Mouse (Mus musculus): ENCODE measurements around the gene Synrg. TPM values are rescaled to one million over a fixed set of nuclear protein-coding genes. Genes with fewer than 3 reads are reported as not detected.

Gene Synrg
- polyA plus RNA-seq (2012; rRNA removed), result 24.5 and 24.8 TPM in 2 replicates

DNA sequence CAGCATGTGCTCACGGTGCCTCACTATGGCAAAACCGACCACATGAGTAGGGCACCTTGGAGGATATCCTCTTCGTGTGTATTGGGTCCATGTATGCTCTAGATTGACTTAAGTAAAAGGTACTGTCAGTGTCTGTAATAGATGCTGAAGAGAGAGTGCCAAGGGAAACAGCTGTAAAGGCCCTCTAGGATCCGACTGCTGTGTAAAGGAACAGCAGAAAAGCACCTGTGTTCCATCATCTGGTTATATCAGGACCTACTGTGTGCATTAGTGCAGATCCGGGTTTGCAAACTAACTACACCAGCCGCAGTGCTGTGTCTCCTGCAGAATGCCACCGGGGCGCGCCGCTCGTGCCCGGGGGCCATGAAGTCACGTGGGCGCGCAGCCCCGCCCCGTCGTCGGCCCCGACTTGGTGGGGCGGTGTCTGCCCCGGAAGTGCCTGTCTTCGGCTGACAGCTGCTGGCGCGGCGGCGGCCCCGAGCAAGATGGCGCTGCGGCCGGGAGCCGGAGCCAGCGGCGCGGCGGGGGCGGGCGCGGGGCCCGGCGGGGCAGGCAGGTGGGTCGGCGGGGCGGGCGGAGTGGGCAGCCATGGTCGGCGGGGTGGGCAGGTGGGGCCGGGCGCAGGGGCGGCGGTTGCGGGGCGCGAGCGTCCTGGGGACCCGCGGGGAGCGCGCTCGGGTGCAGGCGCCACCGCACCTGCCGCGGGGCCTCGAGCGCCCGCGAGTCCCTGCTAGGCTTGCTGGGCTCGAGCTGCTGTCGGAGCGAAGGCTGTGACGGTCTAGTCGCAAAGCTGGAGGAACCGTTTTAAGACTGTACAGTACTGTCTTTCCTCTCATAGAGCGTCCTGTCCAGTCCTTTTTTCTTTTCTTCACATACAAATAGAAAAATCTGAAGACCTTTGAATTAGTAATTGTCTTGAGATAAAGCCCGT lies at the start of gene Synrg:
Gene Synrg (plus strand): TSS at position 438 of the 931 bp plus-strand sequence.
- DNase-seq (ENCODE audit: low read depth), result no peak

DNA sequence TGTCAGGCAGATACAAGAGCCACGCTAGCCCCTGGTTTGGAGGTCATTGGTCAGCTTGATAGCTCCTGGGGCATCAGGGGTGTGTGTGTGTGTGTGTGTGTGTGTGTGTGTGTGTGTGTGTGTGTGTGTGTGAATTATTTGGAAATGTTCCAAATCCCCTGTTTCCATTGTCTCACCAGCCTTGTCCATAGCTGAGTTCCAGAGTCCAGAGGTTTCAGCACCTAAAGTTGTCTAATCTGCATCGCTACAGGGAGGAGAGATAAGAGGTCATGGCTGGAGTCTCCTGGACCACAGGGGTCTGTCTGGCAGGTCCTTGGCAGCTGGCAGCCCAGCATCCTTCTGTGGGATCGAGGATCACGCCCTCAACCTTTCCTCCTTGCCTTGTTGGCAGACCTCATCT lies 49.7 kb upstream of the Synrg start:
- no peak for DNase-seq (ENCODE audit: low read depth)

DNA sequence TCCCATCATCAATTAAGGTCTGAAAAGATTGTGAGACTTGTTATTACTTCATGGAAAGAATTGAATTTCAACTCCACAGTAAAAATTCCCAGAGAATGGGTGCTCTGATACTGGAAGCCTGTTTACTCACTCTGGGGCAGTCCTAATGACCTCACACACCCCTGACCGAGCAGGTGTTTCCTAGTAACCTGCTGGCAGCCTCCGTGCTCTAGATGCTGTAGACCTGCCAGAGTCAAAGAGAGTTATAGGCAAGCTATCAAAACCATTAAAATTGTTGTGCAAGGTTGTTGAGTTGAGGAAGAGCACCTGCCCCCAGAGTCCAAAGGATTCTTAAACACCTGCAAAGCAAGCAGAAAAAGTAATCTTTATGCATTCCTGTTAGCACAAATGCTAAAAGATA lies 41.6 kb upstream of the Synrg start:
- DNase-seq (ENCODE audit: low read depth), result no peak

DNA sequence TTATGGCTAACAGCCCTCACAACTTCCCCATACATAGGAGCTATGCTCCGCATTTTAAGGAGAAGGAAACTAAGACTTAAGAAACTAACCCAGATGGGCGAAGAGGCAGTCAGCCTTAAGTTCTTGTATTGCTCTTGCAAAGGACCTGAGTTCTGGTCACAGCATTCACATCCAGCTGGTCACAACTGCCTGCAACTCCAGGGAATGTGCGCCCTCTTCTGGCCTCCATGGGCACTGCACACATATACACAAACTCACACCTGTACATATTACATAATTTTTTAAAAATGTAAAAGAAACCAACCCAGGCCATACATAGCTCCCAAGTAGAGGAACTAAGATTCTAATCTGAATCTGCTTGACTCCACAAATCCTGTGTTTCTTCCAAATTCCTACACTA lies 37.1 kb upstream of the Synrg start:
- no peak for DNase-seq (ENCODE audit: low read depth)

DNA sequence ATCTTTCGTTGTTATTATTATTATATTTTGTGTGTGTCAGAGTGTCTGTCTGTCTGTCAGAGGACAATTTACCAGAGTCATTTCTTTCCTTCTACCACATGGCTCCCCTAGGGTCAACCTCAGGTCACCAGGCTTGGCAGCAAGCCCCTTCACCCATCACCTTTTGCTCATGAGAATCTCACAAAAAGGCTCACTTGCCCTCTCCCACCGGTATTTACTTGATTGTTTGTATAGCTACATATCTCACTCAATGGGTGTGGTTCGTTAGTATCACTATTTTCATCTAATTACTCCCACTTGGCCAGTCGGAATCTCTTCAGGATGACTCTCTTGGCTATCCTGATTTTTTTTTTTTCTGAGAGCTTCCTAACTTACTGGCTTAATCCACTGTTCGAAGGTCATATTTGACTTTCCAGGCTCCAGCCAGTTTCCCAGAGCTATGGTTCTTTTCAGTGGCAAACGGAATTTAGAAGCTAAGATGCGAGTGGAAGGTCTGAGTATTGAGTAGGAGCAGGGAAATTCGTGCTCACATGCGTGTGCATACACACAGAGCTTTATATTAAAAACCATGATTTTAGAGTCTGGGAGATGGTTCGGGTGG lies 31.6 kb upstream of the Synrg start:
- DNase-seq (ENCODE audit: low read depth), result no peak

DNA sequence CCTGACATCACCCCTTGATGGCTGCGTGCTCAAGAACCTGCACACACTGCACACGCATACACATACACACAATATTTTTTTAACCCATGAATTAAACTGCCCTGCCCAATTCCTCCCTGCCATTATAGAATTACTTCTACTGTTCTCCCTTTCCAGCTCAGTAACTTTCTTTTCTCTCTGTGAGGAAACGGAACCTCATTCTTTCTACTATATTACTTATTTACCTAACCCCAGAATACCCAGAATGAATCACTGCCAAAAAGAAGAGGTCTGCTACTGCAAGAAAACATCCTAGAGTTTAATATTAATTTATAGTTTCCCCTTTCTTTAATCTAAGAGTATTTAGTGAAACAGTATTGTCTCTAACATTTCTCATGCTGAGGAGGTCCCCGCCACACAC lies 30.9 kb upstream of the Synrg start:
- DNase-seq (ENCODE audit: low read depth), result no peak

DNA sequence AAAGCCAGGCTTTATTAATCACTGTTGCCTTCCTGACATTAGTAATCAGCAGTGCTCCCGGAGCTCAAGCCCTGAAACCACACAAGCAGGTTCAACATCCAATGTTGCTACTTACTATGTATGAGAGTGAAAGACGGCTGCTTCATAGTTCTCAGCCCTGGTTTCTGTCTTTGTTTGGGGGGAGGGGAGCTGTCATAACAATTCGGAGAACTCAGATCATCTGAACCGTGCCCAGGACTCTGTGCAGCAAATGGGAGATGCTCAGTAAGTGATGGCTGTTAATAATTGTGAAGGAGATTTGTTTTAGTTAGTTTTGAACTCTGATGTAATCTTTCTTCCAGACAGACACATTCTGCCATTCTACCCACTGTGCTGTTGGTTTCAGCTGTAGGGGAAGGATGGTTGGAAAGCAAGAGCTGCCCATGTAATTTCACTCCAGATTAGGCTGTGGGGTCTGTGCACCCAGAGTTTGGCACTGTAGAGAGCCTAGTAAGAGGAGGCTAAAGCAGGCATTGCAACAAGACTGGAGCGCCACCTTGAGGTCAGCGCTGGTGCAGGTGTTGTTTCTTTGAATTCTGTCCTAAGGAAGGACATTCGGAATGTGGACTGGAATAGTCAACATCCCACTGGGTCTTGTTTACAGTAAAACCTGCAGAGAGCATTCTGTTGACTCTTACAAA lies 28.1 kb upstream of the Synrg start:
- no peak for DNase-seq (ENCODE audit: low read depth)

DNA sequence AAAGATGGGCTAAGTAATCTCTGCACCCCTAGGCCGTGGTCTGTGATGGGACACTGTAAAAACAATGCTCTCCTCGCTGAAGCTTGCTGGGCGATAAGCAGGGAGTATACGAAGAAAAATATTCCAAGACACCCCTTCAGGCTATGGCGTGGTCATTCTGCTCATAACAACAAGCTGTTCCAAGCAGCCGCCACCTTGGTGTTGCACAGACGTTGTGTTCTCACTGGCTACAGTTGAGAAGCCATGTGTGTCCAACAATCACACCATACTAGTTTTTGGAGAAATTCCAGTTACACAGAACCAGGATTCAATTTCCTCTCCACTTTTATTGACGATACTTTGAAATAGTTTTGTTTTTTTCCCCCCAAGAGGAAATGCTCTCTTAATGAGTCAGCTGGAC lies 25.7 kb upstream of the Synrg start:
- no peak for DNase-seq (ENCODE audit: low read depth)

DNA sequence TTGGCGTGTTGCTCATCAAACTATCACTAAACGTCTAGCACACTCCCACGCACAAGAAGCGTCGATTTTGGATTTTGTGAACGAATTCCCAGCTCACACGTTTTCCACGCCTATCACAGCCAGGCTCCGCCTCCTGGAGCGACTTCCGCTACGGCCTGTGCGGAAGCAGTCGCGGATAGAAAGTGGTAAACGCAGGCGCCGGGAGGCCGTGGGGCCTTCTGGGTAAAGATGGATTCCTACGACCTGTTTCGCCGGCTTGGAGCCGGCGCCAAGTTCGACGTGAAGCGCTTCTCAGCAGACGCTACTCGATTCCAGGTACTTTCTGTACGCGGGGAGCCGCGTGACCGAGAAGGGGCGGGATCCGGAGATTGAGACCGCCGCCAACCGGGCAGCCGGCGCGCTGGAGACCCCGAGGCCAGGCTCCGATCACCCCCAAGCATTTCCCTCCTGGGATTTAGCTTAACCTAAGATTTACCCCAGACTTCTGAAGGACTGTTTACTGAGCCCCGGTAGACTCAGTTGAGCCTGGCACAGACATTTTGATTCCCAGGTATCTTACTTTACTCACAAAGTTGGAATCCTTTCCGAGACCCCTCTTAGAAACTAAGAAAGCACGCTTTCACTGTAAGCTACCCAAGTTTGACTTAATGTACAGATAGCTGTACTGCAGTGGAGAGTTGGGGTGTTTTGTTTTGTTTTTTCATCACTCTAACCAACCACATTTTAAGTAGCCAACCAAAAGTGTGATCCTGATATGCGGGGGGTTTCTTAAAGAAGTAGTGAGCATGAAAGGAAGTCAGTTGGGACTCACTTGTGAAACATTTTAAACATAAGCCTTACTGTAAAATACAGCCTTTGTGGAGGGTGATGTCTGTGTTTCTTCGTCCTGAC lies 22.0 kb upstream of the Synrg start, which contains the start of gene Ddx52:
Gene Ddx52 (plus strand): TSS at position 113 of the 891 bp plus-strand sequence.
- DNase-seq (ENCODE audit: low read depth), result peak; percentile 52

DNA sequence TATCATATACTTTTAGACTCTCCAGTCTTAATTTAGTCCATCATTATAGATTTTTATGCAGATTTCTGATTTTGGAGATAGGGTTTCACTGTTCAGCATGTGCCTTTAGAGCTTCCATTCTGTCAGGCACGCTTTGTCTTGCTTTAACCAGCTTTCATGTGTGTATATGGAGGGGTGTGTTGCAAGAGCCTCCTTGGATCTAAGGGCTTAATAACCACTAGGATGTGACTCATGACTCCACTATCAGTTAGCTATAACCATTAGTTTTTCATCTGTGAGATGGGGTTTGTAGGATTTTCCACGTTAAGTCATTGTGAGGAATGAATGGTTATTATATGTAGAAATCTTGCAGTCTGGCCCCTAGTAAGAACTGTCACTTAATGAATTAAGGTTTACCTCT lies 7.4 kb upstream of the Synrg start:
- DNase-seq (ENCODE audit: low read depth), result no peak

DNA sequence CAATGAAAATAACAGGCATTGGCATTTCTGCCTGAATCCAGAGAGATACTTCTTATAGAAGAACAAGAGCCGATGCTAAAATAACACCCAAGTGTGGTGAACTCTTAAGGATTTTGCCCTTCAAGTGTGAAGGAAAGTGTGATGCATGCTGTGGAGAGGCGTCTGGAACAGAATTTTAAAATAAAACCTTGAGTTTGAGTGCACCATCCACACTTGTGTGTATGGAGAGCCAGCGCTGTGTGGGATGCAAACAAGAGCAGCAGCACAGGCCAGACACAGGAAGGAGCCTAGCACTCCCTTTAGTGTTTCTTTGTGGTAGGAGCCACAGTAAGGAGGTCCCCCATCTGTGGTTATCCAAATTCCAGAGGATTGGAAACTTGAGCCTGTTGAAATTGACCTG lies 2.2 kb upstream of the Synrg start:
- no peak for DNase-seq (ENCODE audit: low read depth)

DNA sequence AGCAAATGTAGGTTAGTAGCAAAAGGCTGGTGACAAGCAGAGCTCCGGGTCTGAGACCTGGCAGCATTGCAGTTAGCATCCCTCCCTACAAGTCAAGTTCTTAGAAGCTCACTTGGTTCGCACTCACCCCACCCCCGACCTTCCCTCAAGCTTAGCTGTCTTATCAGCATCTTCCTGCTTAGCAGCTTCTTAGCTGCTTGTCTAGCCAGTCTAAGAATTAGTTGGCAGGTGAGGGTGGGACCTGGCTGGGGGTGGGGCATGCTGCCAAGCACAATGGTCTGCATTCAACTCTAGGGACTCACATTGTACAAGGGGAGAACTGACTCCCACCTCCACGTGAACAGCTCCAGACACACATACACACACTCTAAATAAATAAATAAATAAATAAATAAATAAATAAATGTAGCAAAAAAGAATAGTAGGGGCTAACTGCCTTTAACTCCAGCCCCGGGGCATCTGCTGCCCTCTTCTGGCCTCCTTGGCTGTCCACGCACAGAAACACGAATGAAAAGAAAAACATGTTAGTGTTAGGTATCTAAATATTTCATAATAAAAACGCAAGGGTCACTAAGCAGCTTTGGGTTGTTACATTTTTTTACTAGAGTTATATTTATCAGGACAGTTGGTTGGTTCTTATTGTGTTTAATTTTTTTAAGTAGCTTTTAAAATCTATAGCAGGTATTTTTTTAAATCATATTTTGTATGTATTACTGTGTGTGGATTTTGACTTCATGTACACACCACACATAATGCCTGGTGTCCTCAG lies 3.4 kb downstream of the Synrg start:
- no peak for DNase-seq (ENCODE audit: low read depth)

DNA sequence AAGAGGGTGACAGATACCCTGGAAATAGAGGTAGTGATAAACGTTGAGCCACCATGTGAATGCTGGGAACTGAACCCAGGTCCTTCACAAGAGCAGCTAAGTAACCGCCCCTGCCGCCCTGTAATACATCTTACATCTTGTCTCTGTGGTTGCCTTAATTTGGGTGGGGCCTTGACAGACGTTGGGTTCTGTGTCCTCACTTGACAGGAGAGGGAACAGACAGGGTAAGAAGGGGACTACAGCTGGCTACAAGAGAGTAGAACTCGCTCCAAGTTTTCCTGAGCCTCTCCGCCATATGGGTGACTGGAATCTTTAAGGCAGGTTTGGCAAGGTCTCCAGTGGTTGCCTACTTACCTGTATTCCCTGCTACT lies 4.0 kb downstream of the Synrg start:
- DNase-seq (ENCODE audit: low read depth), result no peak

DNA sequence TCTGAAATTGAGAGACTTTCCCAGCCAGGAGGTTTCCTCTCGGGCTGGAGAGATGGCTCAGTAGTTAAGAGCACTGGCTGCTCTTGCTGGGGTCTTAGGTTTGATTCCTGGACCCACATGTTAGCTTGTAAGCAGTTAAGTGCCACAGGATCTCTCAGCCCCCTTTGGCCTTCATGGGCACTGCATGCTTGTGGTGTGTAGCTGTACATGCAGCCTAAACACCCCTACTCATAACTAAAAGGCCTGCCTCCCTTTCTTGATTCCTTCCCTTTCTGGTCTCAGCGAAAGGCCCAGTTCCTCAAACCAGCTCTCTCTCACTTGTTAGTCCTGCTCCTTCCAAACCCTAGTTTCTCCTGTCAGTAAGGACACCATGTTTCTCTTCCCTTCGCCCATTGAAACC lies 4.8 kb downstream of the Synrg start:
- DNase-seq (ENCODE audit: low read depth), result no peak

DNA sequence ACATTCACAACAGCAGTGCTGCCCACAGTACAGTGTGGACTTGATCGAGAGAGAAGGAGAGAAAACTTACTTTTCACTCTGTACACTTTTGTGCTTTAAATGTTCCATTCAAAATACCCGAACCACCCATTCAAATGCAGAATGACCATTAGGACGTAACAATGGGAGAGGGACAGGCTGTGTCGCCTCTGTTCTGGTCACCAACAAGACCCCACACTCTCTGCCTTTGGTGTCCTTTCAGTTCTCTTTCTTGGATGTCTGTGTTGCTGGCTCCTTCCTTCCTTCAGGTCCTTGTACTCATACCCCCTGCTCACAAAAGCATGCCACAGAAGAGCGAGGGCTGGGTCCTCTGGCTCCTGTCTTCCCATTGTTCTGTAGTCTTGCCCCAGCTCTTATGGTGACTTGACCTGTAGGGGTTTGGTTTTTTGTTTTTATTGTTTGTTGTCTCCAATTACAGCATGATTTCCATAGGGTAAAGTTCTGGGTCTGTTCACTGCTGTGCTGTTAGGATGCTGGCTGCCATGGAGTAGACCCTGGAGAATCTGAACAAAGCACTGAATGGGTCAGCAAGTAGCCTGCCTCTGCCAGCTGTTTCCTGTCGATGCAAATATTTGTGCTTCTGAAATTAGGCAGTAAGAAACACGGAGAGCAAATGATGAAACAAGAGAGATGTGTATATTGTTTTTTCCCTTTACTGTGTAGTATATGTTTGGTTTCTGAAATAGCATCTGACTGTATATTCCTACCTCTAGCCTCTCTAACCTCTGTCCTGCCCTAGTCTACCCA lies 10.5 kb downstream of the Synrg start:
- no peak for DNase-seq (ENCODE audit: low read depth)

DNA sequence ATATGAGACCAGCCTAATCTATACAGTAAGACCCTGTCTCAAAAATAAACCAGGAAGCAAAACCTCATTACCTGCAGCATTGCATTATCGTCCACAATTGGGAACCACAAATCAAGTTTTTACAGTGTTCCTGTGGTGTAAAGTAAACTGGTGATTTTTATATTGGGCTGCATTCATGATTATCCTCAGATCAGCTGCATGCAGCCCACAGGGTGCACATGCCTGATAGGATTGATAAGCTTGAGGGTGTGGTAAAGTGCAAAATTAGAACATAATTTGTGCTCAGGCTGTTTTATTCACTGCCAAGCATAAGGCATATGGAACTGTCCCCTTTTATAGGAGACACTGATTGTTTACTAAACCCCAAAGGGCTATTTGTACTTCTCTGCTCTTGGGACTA lies 11.3 kb downstream of the Synrg start:
- DNase-seq (ENCODE audit: low read depth), result no peak

DNA sequence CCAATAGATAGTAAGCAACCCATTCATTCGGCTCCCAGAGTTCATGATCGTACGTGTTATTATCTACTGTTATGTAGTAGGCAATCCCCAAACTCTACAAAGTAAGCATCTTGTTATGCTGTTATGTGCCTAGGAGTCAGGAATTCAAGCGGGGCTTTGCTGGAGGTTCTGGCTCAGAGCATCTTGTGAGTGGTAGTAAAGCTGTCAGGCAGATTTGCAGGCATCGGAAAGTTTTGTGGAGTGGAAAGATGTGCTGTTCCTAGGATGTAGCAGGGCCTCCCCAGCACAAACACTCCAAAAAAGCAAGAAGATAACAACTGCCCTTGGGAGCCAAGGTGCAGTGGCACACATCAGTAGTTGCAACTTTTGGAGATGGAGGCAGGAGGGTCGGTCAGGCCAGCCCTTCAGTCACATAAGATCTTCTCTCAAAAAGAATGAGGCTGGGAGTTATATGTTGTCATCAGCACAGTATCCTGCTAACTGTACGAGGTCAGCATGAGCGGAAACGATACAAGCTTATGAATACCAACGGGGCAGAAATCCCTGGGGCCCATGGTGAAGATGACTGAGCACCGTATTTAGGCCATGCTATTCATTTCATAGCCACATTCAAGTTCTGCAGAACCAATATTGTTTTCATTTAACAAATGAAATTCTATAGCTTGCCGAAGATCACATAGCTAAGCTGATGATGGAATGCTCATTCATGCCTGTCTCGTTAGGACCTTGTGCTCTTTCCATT lies 12.2 kb downstream of the Synrg start:
- DNase-seq (ENCODE audit: low read depth), result no peak

DNA sequence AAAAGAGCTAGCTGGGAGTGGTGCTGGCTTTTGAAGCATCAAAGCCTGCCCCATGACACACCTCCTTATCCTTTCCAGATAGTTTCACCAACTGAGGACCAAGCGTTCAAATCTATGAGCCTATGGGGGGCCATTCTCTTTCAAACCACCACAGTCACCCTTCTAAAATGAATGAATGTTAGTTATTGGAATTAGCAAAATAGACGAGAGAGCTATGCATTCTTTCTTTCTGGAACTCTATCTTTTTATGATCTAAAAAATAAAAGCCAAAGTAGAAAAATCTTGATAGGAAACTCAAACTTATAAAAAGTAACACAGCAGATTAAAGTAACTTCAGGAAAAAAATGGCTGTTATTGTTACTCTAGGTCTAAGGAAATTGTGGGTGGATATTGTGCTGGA lies 13.6 kb downstream of the Synrg start:
- DNase-seq (ENCODE audit: low read depth), result no peak

DNA sequence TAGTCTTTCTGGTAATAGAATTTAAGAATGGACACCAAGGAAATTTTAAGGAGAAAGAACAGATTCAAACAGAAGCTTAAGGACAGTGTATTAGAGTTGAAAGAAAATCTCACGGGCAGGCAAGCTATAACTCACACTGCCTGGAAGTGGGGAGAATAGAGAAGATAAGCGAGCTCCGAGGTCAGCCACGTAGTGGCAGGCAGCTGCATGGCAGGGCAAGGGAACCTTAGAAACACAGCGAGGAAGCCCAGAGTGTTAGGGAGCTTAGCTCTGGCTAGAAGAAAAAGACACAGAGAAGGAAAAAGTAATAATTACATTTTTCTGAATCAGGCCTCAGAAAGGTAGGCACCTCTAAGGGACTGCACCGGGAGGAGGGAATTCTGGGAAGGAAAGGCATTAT lies 15.8 kb downstream of the Synrg start:
- no peak for DNase-seq (ENCODE audit: low read depth)

Data from gonadal fat pad, adult 2 months (tissue).